Mouse (Mus musculus) heart, embryonic 11.5 days (tissue): ENCODE data around the gene Ppm1h. TPM values are rescaled to one million over a fixed set of nuclear protein-coding genes. Genes with fewer than 3 reads are reported as not detected.
A peak's percentile ranks its signal among the peaks of the same experiment; 100 is the strongest.

Experiments
- ATAC-seq: fragments of 200-750 bp; cut with Nextera tagmentation; replicated peaks from 2 replicates; pipeline ENCODE4 v1.8.0; 2017; ENCODE audit warnings: moderate library complexity; ENCODE audit not compliant: insufficient number of reproducible peaks, low FRiP score, low TSS enrichment
- H3K27ac ChIP-seq: fragments of 300-500 bp; sonication (generic); 2 replicates; pipeline ENCODE4 v1.5.1; 2014; ENCODE audit warnings: mild to moderate bottlenecking, low read depth, low read length
- H3K27me3 ChIP-seq: fragments of 300-500 bp; sonication (generic); 2 replicates; pipeline ENCODE4 v1.6.1; 2014; ENCODE audit warnings: mild to moderate bottlenecking, low read length, mixed read lengths; ENCODE audit not compliant: control insufficient read depth, insufficient read depth
- H3K36me3 ChIP-seq: fragments of 300-500 bp; sonication (generic); 2 replicates; pipeline ENCODE4 v1.6.1; 2014; ENCODE audit warnings: mild to moderate bottlenecking, low read length, moderate library complexity, mixed read lengths; ENCODE audit not compliant: control insufficient read depth, insufficient read depth
- H3K4me1 ChIP-seq: fragments of 300-500 bp; sonication (generic); 2 replicates; pipeline ENCODE4 v1.6.1; 2014; ENCODE audit warnings: low read length; ENCODE audit not compliant: control insufficient read depth, insufficient read depth
- H3K4me2 ChIP-seq: fragments of 300-500 bp; sonication (generic); 2 replicates; pipeline ENCODE4 v1.6.1; 2014; ENCODE audit warnings: mild to moderate bottlenecking, moderate library complexity
- H3K4me3 ChIP-seq: fragments of 300-500 bp; sonication (generic); 2 replicates; pipeline ENCODE4 v1.5.1; 2014; ENCODE audit warnings: low read depth, low read length
- H3K9ac ChIP-seq: fragments of 300-500 bp; sonication (generic); 2 replicates; pipeline ENCODE4 v1.6.1; 2014; ENCODE audit warnings: mild to moderate bottlenecking, low read depth, low read length, moderate library complexity
- H3K9me3 ChIP-seq: fragments of 300-500 bp; sonication (generic); replicated peaks from 2 replicates; pipeline ENCODE4 v1.6.1; 2016; ENCODE audit warnings: low read length; ENCODE audit not compliant: control insufficient read depth
- WGBS: fragments of 180-500 bp; shearing (Covaris S2); extraction: QIAGEN DNeasy Blood & Tissue Kit; methylation state at CpG from one replicate; pipeline ENCODE4 v1.1.7; 2014; ENCODE audit not compliant: insufficient replicate concordance; 5-methylcytosine and 5-hydroxymethylcytosine counted together
- polyA plus RNA-seq: library from polyadenylated mRNA; unstranded; fragments of >200 nt; fragmentation: Nextera tagmentation; extraction: Ambion mirVana; gene quantifications from 2 replicates; pipeline ENCODE4 v1.2.1, GENCODE M21; 2014

Gene Ppm1h
- polyA plus RNA-seq, 1 experiment from 2014 or later: 3.9 TPM

- H3K27ac ChIP-seq: no peak overlapping the region
- H3K9me3 ChIP-seq: no peaks in the 10 kb centered on the region
- no peak overlapping the region for H3K4me2 ChIP-seq
- ATAC-seq: no peak
- H3K36me3 ChIP-seq: no peaks in the 10 kb centered on the region
- H3K4me1 ChIP-seq: peaks cover 6% of the 10 kb centered on the region
- H3K27me3 ChIP-seq: no peaks in the 10 kb centered on the region
- 75% methylated on average over 8 of the region's 8 CpGs for WGBS
- H3K9ac ChIP-seq: no peak overlapping the region
- no peak overlapping the region for H3K4me3 ChIP-seq
Observed at GRCm38 (mm10) chr10:122910798-122911225, 232.2 kb downstream of the Ppm1h start.

- H3K27me3 ChIP-seq: no peaks in the 10 kb centered on the region
- H3K4me1 ChIP-seq: peaks cover 6% of the 10 kb centered on the region
- WGBS: 66% methylated on average over 8 of the region's 8 CpGs
- no peak for ATAC-seq
- 0 out of 2 replicates have a peak overlapping the region, but pooled peaks have one; percentile 12 for H3K27ac ChIP-seq
- H3K36me3 ChIP-seq: no peaks in the 10 kb centered on the region
- H3K9ac ChIP-seq: no peak overlapping the region
- no peaks in the 10 kb centered on the region for H3K9me3 ChIP-seq
- H3K4me2 ChIP-seq: no peak overlapping the region; the same call in 1 of the 2 replicates
- no peak overlapping the region for H3K4me3 ChIP-seq
Observed at GRCm38 (mm10) chr10:122911668-122912067, 233.1 kb downstream of the Ppm1h start.

- H3K9ac ChIP-seq: 0 out of 2 replicates have a peak overlapping the region, but pooled peaks have one; percentile 52
Observed at GRCm38 (mm10) chr10:122912086-122912690, 233.6 kb downstream of the Ppm1h start.

GRCm38 (mm10) chr10:122912701-122913368 is 234.3 kb downstream of the Ppm1h start:
- H3K27me3 ChIP-seq: no peaks in the 10 kb centered on the region
- H3K4me2 ChIP-seq: peak overlapping the region; percentile 37
- peak overlapping the region; percentile 52; the same call in 1 of the 2 replicates for H3K9ac ChIP-seq
- H3K4me1 ChIP-seq: peaks cover 6% of the 10 kb centered on the region
- no peaks in the 10 kb centered on the region for H3K9me3 ChIP-seq
- WGBS: 16% methylated on average over 19 of the region's 19 CpGs
- peak; percentile 47 for ATAC-seq
- H3K27ac ChIP-seq: peak overlapping the region; percentile 74
- no peak overlapping the region for H3K4me3 ChIP-seq
- H3K36me3 ChIP-seq: no peaks in the 10 kb centered on the region

More at GRCm38 (mm10) chr10:122912086-122912690, 233.6 kb downstream of the Ppm1h start:
- Histone ChIP-seq H3K4me2 (peak overlapping the region; percentile 37), H3K27ac (peak overlapping the region; percentile 74), H3K9me3 (no peaks in the 10 kb centered on the region), H3K4me1 (peaks cover 6% of the 10 kb centered on the region), H3K4me3 (no peak overlapping the region), H3K27me3 (no peaks in the 10 kb centered on the region), H3K36me3 (no peaks in the 10 kb centered on the region)
- no peak for ATAC-seq
- WGBS: 31% methylated on average over 12 of the region's 12 CpGs

- Histone ChIP-seq H3K4me2 (no peak overlapping the region), H3K9me3 (no peaks in the 10 kb centered on the region), H3K36me3 (no peaks in the 10 kb centered on the region), H3K27ac (peak overlapping the region; percentile 74), H3K4me3 (no peak overlapping the region), H3K4me1 (peaks cover 6% of the 10 kb centered on the region), H3K27me3 (no peaks in the 10 kb centered on the region), H3K9ac (peak overlapping the region; percentile 52; the same call in 1 of the 2 replicates)
- ATAC-seq: no peak
- 65% methylated on average over 11 of the region's 11 CpGs for WGBS
Observed at GRCm38 (mm10) chr10:122913393-122913792, 234.8 kb downstream of the Ppm1h start.

- H3K4me1 ChIP-seq: peaks cover 6% of the 10 kb centered on the region
- H3K27me3 ChIP-seq: no peaks in the 10 kb centered on the region
- no peak overlapping the region for H3K9ac ChIP-seq
- no peaks in the 10 kb centered on the region for H3K9me3 ChIP-seq
- no peak overlapping the region for H3K4me2 ChIP-seq
- no peak for ATAC-seq
- H3K27ac ChIP-seq: no peak overlapping the region
- H3K36me3 ChIP-seq: no peaks in the 10 kb centered on the region
- WGBS: 75% methylated on average over 8 of the region's 8 CpGs
- H3K4me3 ChIP-seq: no peak overlapping the region
Observed at GRCm38 (mm10) chr10:122915905-122916304, 237.3 kb downstream of the Ppm1h start.

GRCm38 (mm10) chr10:122917648-122918324 is 239.2 kb downstream of the Ppm1h start:
- H3K4me2 ChIP-seq: no peak overlapping the region
- ATAC-seq: no peak
- 86% methylated on average over 14 of the region's 14 CpGs for WGBS
- no peaks in the 10 kb centered on the region for H3K36me3 ChIP-seq
- no peaks in the 10 kb centered on the region for H3K9me3 ChIP-seq
- H3K27me3 ChIP-seq: no peaks in the 10 kb centered on the region
- H3K4me3 ChIP-seq: no peak overlapping the region
- no peak overlapping the region for H3K27ac ChIP-seq
- H3K4me1 ChIP-seq: peaks cover 3% of the 10 kb centered on the region
- H3K9ac ChIP-seq: no peak overlapping the region

- Histone ChIP-seq H3K9me3 (no peaks in the 10 kb centered on the region), H3K4me1 (no peaks in the 10 kb centered on the region), H3K27me3 (no peaks in the 10 kb centered on the region), H3K27ac (no peak overlapping the region), H3K4me2 (no peak overlapping the region), H3K9ac (no peak overlapping the region), H3K4me3 (no peak overlapping the region), H3K36me3 (no peaks in the 10 kb centered on the region)
- WGBS: 94% methylated on average over 9 of the region's 9 CpGs
- no peak for ATAC-seq
Observed at GRCm38 (mm10) chr10:122918325-122918694, 239.7 kb downstream of the Ppm1h start.
